Mouse (Mus musculus) C2C12 (cell line): ENCODE measurements around the gene Zfp712.

Experiments used
- CTCF ChIP-seq: IDR thresholded peaks from one replicate; pipeline ENCODE4 v1.5.1; 2011; ENCODE audit not compliant: control insufficient read depth, insufficient read depth, insufficient read length
- MAX ChIP-seq: IDR thresholded peaks from one replicate; pipeline ENCODE4 v1.6.1; 2011; ENCODE audit warnings: mild to moderate bottlenecking, control low read depth
- MYOD1 ChIP-seq: IDR thresholded peaks from one replicate; pipeline ENCODE4 v1.6.1; 2011; ENCODE audit warnings: low read depth; ENCODE audit not compliant: control insufficient read depth, insufficient read length
- MYOG ChIP-seq: IDR thresholded peaks from one replicate; pipeline ENCODE4 v1.6.1; 2011; ENCODE audit not compliant: control insufficient read depth, insufficient read length; ENCODE audit errors: extremely low read depth
- USF1 ChIP-seq: IDR thresholded peaks from one replicate; pipeline ENCODE4 v1.6.1; 2011; ENCODE audit warnings: low read depth, mild to moderate bottlenecking, control low read depth, moderate library complexity

GRCm38 (mm10) chr13:67062427-67062826 lies 1.5 kb upstream of the Zfp712 start:
- TF ChIP-seq MYOG (no peak), CTCF (no peak), MAX (no peak), MYOD1 (no peak), USF1 (no peak)
